Mouse (Mus musculus) hindbrain, postnatal 0 days (tissue): ENCODE data around the gene Ctla4. TPM values are rescaled to one million over a fixed set of nuclear protein-coding genes. Genes with fewer than 3 reads are reported as not detected.

Experiments used
- ATAC-seq: fragments of 200-750 bp; cut with Nextera tagmentation; 2 replicates; pipeline ENCODE4 v1.8.0; 2017; ENCODE audit warnings: mild to moderate bottlenecking, moderate TSS enrichment, moderate library complexity
- DNase-seq: peaks from one replicate; pipeline ENCODE4 v3.0.0-alpha.2; 2015; ENCODE audit warnings: low spot score
- H3K27ac ChIP-seq: fragments of 300-500 bp; sonication (generic); 2 replicates; pipeline ENCODE4 v1.5.1; 2014; ENCODE audit warnings: mild to moderate bottlenecking
- H3K27me3 ChIP-seq: fragments of 300-500 bp; sonication (generic); 2 replicates; pipeline ENCODE4 v1.6.1; 2014; ENCODE audit warnings: low read length, mixed read lengths; ENCODE audit not compliant: insufficient read depth
- H3K36me3 ChIP-seq: fragments of 300-500 bp; sonication (generic); 2 replicates; pipeline ENCODE4 v1.6.1; 2014; ENCODE audit warnings: low read length, mixed read lengths; ENCODE audit not compliant: insufficient read depth
- H3K4me1 ChIP-seq: fragments of 300-500 bp; sonication (generic); 2 replicates; pipeline ENCODE4 v1.6.1; 2014; ENCODE audit warnings: antibody characterized with exemption, low read length, mixed read lengths; ENCODE audit not compliant: insufficient read depth
- H3K4me2 ChIP-seq: fragments of 300-500 bp; sonication (generic); 2 replicates; pipeline ENCODE4 v1.6.1; 2014; ENCODE audit warnings: low read depth, mild to moderate bottlenecking, low read length, moderate library complexity, mixed read lengths
- H3K4me3 ChIP-seq: fragments of 300-500 bp; sonication (generic); 2 replicates; pipeline ENCODE4 v1.5.1; 2014; ENCODE audit warnings: low read length
- H3K9ac ChIP-seq: fragments of 300-500 bp; sonication (generic); replicated peaks from 2 replicates; pipeline ENCODE4 v1.6.1; 2014; ENCODE audit warnings: mild to moderate bottlenecking, low read length, moderate library complexity, mixed read lengths
- H3K9me3 ChIP-seq: fragments of 300-500 bp; sonication (generic); 2 replicates; pipeline ENCODE4 v1.6.1; 2016; ENCODE audit warnings: low read length, mixed read lengths
- CTCF ChIP-seq: IDR thresholded peaks from 2 replicates; pipeline ENCODE4 v1.5.1; 2016; ENCODE audit warnings: antibody characterized with exemption, control low read depth, low read depth
- WGBS: fragments of 180-500 bp; shearing (Covaris S2); extraction: QIAGEN DNeasy Blood & Tissue Kit; methylation state at CpG from one replicate; pipeline ENCODE4 v1.1.7; 2014; 5-methylcytosine and 5-hydroxymethylcytosine counted together
- polyA plus RNA-seq: library from polyadenylated mRNA; unstranded; fragments of >200 nt; fragmentation: Nextera tagmentation; extraction: Ambion mirVana; gene quantifications from 2 replicates; pipeline ENCODE4 v1.2.1, GENCODE M21; 2015
- total RNA-seq: library from RNA; depleted of rRNA; stranded (reverse); fragments of >200 nt; gene quantifications from 2 replicates; pipeline ENCODE4 v1.2.3, GENCODE M21; 2014; rRNA removed

Gene Ctla4
- total and polyA plus RNA-seq, 2 experiments from 2014 or later: not detected

GRCm38 (mm10) chr1:60958287-60958686, 71.5 kb downstream of the Ctla4 start:
- Histone ChIP-seq H3K27ac (no peak overlapping the region), H3K4me2 (no peak overlapping the region), H3K36me3 (no peaks in the 10 kb centered on the region), H3K4me3 (no peak overlapping the region), H3K9me3 (no peaks in the 10 kb centered on the region), H3K27me3 (no peaks in the 10 kb centered on the region), H3K4me1 (no peaks in the 10 kb centered on the region), H3K9ac (no peak overlapping the region)
- DNase-seq: no peak
- no peak for ATAC-seq
- WGBS: 81% methylated on average over 1 of the region's 1 CpGs
- TF ChIP-seq CTCF: no peak

- no peaks in the 10 kb centered on the region for H3K9me3 ChIP-seq
- H3K27ac ChIP-seq: no peak overlapping the region
- H3K27me3 ChIP-seq: no peaks in the 10 kb centered on the region
- WGBS: 90% methylated on average over 4 of the region's 4 CpGs
- H3K36me3 ChIP-seq: no peaks in the 10 kb centered on the region
- no peak for DNase-seq
- no peak overlapping the region for H3K4me3 ChIP-seq
- no peaks in the 10 kb centered on the region for H3K4me1 ChIP-seq
- no peak overlapping the region for H3K4me2 ChIP-seq
- no peak overlapping the region for H3K9ac ChIP-seq
- no peak for ATAC-seq
- no peak for TF ChIP-seq CTCF
Observed at GRCm38 (mm10) chr1:60959246-60959645, 72.4 kb downstream of the Ctla4 start.

- H3K9me3 ChIP-seq: no peaks in the 10 kb centered on the region
- H3K27me3 ChIP-seq: no peaks in the 10 kb centered on the region
- no peaks in the 10 kb centered on the region for H3K4me1 ChIP-seq
- H3K27ac ChIP-seq: no peak overlapping the region
- no peak overlapping the region for H3K9ac ChIP-seq
- DNase-seq (no peak), ATAC-seq (no peak)
- no peak overlapping the region for H3K4me2 ChIP-seq
- no peak overlapping the region for H3K4me3 ChIP-seq
- WGBS: 76% methylated on average over 11 of the region's 11 CpGs
- H3K36me3 ChIP-seq: no peaks in the 10 kb centered on the region
- TF ChIP-seq CTCF: no peak
Observed at GRCm38 (mm10) chr1:60960451-60960850, 73.7 kb downstream of the Ctla4 start.

GRCm38 (mm10) chr1:60961080-60961479, 74.3 kb downstream of the Ctla4 start:
- Histone ChIP-seq H3K36me3 (no peaks in the 10 kb centered on the region), H3K9me3 (no peaks in the 10 kb centered on the region), H3K27me3 (no peaks in the 10 kb centered on the region), H3K27ac (no peak overlapping the region), H3K4me3 (no peak overlapping the region), H3K4me2 (no peak overlapping the region), H3K9ac (no peak overlapping the region), H3K4me1 (no peaks in the 10 kb centered on the region)
- ATAC-seq: peak; percentile 64; the same call in 1 of the 2 replicates
- peak; percentile 82 for TF ChIP-seq CTCF
- peak; percentile 87 for DNase-seq
- WGBS: 23% methylated on average over 4 of the region's 4 CpGs

GRCm38 (mm10) chr1:60962095-60962494, 75.3 kb downstream of the Ctla4 start:
- Histone ChIP-seq H3K4me3 (no peak overlapping the region), H3K4me2 (no peak overlapping the region), H3K27me3 (no peaks in the 10 kb centered on the region), H3K36me3 (no peaks in the 10 kb centered on the region), H3K9me3 (no peaks in the 10 kb centered on the region), H3K9ac (no peak overlapping the region), H3K4me1 (no peaks in the 10 kb centered on the region), H3K27ac (no peak overlapping the region)
- ATAC-seq: no peak
- WGBS: 83% methylated on average over 4 of the region's 4 CpGs
- TF ChIP-seq CTCF: peak; percentile 30; the same call in 1 of the 2 replicates
- no peak for DNase-seq

Other genes with a start within 250 kb of the Ctla4 start
- 0.14 and 0.16 TPM in 2 replicates for gene Cd28, start 170.2 kb upstream of the Ctla4 start, total RNA-seq
- gene Cd28, start 170.2 kb upstream of the Ctla4 start, polyA plus RNA-seq: 0.10 and 0.15 TPM in 2 replicates
- gene Icos, start 90.9 kb downstream of the Ctla4 start, total RNA-seq: 0.25 TPM in 1 of 2 replicates, not detected in the other
- 0.10 and 0.19 TPM in 2 replicates for gene Icos, start 90.9 kb downstream of the Ctla4 start, polyA plus RNA-seq